8 mouse cellular contexts compared by ENCODE assay signal in the genomic region with DNA sequence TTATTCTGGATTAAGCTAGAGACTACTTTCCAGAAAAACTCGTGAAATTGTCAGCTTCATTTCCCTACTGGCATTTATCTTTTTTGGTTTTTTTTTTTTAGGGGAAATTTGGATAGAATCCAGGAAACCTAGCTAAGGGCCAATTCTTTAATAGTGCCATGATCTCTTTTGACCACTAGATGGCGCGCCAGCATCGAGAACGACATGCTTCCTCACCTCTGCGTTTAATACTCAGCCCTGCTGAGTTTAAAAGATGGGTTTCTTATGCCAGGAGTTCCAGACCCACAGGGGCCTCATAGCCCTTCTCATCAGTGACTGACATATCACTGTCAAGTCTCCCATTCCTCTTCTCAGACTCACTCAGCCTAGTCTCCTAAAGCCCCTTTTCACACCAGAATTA. TPM values are rescaled to one million over a fixed set of nuclear protein-coding genes. Genes with fewer than 3 reads are reported as not detected.
DNase-seq lines count a peak whose midpoint lies in the region; ATAC-seq and TF ChIP-seq lines count a peak whose summit lies in the region.
"Had no signal": no experiment of that assay in that cellular context is flagged by ENCODE, and none has a peak within 500 bp of the region (broad histone marks: within the 10 kb centered on the region; RNA-seq: fewer than 3 reads in every experiment).

No protein-coding gene starts in this region.

- no peak overlapping the region for H3K27ac ChIP-seq in forebrain, embryonic 13.5 days
- no peak overlapping the region for H3K27ac ChIP-seq in hindbrain, postnatal 0 days
- no peak overlapping the region for H3K27ac ChIP-seq in limb, embryonic 14.5 days (replicated peaks; ENCODE audit: low read depth, low read length)
- H3K27ac ChIP-seq: heart, embryonic 13.5 days had no signal

- no peak overlapping the region for H3K9ac ChIP-seq in forebrain, embryonic 13.5 days
- H3K9ac ChIP-seq in hindbrain, postnatal 0 days (replicated peaks; ENCODE audit: low read length) = no peak overlapping the region
- no peak overlapping the region for H3K9ac ChIP-seq in limb, embryonic 14.5 days (ENCODE audit: low read depth, low read length, severe bottlenecking)
- H3K9ac ChIP-seq: heart, embryonic 13.5 days had no signal

- peak; percentile 38 for DNase-seq in urinary bladder, postnatal 25 days (ENCODE audit: low spot score)
- no peak for DNase-seq in urinary bladder, adult 2 months (ENCODE audit: low spot score)
- peak; percentile 78 for DNase-seq in brain, embryonic 14.5 days (ENCODE audit: low read depth)
- DNase-seq in hindbrain, postnatal 0 days (ENCODE audit: low spot score) = peak; percentile 76
- DNase-seq in limb, embryonic 14.5 days (ENCODE audit: low spot score) = peak; percentile 77
- DNase-seq in retina, adult 2 months (ENCODE audit: low read depth, low spot score) = peak; percentile 26

- ATAC-seq in forebrain, embryonic 13.5 days = 0 out of 2 replicates have a peak, but pooled peaks have one; percentile 55
- ATAC-seq in hindbrain, postnatal 0 days = peak; percentile 59; the same call in 1 of the 2 replicates
- ATAC-seq in limb, embryonic 14.5 days (ENCODE audit: low FRiP score, low read depth) = no peak

- H3K4me2 ChIP-seq in forebrain, embryonic 13.5 days = no peak overlapping the region
- no peak overlapping the region for H3K4me2 ChIP-seq in hindbrain, postnatal 0 days (ENCODE audit: low read depth, low read length)
- no peak overlapping the region for H3K4me2 ChIP-seq in limb, embryonic 14.5 days (replicated peaks; ENCODE audit: low read depth, low read length, severe bottlenecking)
- H3K4me2 ChIP-seq: heart, embryonic 13.5 days had no signal

- H3K4me1 ChIP-seq in forebrain, embryonic 13.5 days = peaks cover 3% of the 10 kb centered on the region
- no peaks in the 10 kb centered on the region for H3K4me1 ChIP-seq in hindbrain, postnatal 0 days (ENCODE audit: insufficient read depth, low read length)
- H3K4me1 ChIP-seq in limb, embryonic 14.5 days (ENCODE audit: control insufficient read depth, insufficient read depth, low read length) = no peaks in the 10 kb centered on the region
- H3K4me1 ChIP-seq: heart, embryonic 13.5 days had no signal

- H3K27me3 ChIP-seq in forebrain, embryonic 13.5 days = no peaks in the 10 kb centered on the region
- no peaks in the 10 kb centered on the region for H3K27me3 ChIP-seq in hindbrain, postnatal 0 days (ENCODE audit: insufficient read depth, low read length)
- H3K27me3 ChIP-seq in limb, embryonic 14.5 days (ENCODE audit: control insufficient read depth, insufficient read depth, low read length) = no peaks in the 10 kb centered on the region

- TF ChIP-seq POLR2A in brain, embryonic 14.5 days (IDR thresholded peaks at IDR 0.05; ENCODE audit: borderline replicate concordance, extremely low read depth, insufficient read depth, insufficient read length, poor library complexity, severe bottlenecking) = no peak
- TF ChIP-seq POLR2A in limb, embryonic 14.5 days (IDR thresholded peaks at IDR 0.05; ENCODE audit: borderline replicate concordance, extremely low read depth, insufficient read depth, insufficient read length) = no peak

- H3K4me3 ChIP-seq in forebrain, embryonic 13.5 days = no peak overlapping the region
- H3K4me3 ChIP-seq in hindbrain, postnatal 0 days (ENCODE audit: low read length) = no peak overlapping the region
- no peak overlapping the region for H3K4me3 ChIP-seq in limb, embryonic 14.5 days (replicated peaks; ENCODE audit: low read length)
- H3K4me3 ChIP-seq: heart, embryonic 13.5 days had no signal

- peak; percentile 72; the same call in 1 of the 2 replicates for TF ChIP-seq CTCF in brain, embryonic 14.5 days (IDR thresholded peaks at IDR 0.05; ENCODE audit: borderline replicate concordance, extremely low read depth, insufficient read depth, insufficient read length)
- TF ChIP-seq CTCF in hindbrain, postnatal 0 days (IDR thresholded peaks at IDR 0.05; ENCODE audit: low read depth) = peak; percentile 76

- H3K36me3 ChIP-seq in forebrain, embryonic 13.5 days (ENCODE audit: poor library complexity, severe bottlenecking) = no peaks in the 10 kb centered on the region
- H3K36me3 ChIP-seq in hindbrain, postnatal 0 days (ENCODE audit: insufficient read depth, low read length) = no peaks in the 10 kb centered on the region
- no peaks in the 10 kb centered on the region for H3K36me3 ChIP-seq in limb, embryonic 14.5 days (ENCODE audit: control insufficient read depth, insufficient read depth, low read length)
- H3K36me3 ChIP-seq: heart, embryonic 13.5 days had no signal

- no peaks in the 10 kb centered on the region for H3K9me3 ChIP-seq in forebrain, embryonic 13.5 days (replicated peaks)
- no peaks in the 10 kb centered on the region for H3K9me3 ChIP-seq in hindbrain, postnatal 0 days (ENCODE audit: low read length)
- H3K9me3 ChIP-seq in limb, embryonic 14.5 days (ENCODE audit: control insufficient read depth, low read length) = no peaks in the 10 kb centered on the region
- H3K9me3 ChIP-seq: heart, embryonic 13.5 days had no signal

- WGBS in forebrain, embryonic 13.5 days = 2% methylated on average over 6 of the region's 6 CpGs
- WGBS in hindbrain, postnatal 0 days = under 1% methylated on average over 6 of the region's 6 CpGs
- WGBS in limb, embryonic 14.5 days = 2% methylated on average over 6 of the region's 6 CpGs

RNA-seq across cellular contexts. Expression of gene Gpr50, which starts 15.5 kb away (rescaled TPM):
- polyA plus RNA-seq in urinary bladder, adult 2 months (2012; rRNA removed) = 0.04 and 0.18 TPM in 2 replicates
- 3.8 and 5.5 TPM in 2 replicates for polyA plus RNA-seq in brain, embryonic 14.5 days (2012; rRNA removed)
- polyA plus RNA-seq in forebrain, embryonic 13.5 days (2015; fragmentation: Nextera tagmentation; extraction: Ambion mirVana) = 1.7 and 2.8 TPM in 2 replicates
- 2.3 and 9.4 TPM in 2 replicates for total RNA-seq in hindbrain, postnatal 0 days (2014; rRNA removed)
- 2.0 and 2.4 TPM in 2 replicates for polyA plus RNA-seq in hindbrain, postnatal 0 days (2015; fragmentation: Nextera tagmentation; extraction: Ambion mirVana)
- polyA plus RNA-seq in limb, embryonic 14.5 days (2012; rRNA removed) = 3.4 and 3.8 TPM in 2 replicates
- 2.0 and 3.3 TPM in 2 replicates for polyA plus RNA-seq in limb, embryonic 14.5 days (2014; fragmentation: Nextera tagmentation; extraction: Ambion mirVana)
